Mouse (Mus musculus): Measurements from ENCODE around the gene D430041D05Rik. TPM values are rescaled to one million over a fixed set of nuclear protein-coding genes. Genes with fewer than 3 reads are reported as not detected.

Gene D430041D05Rik
- polyA plus RNA-seq, 1 experiment from 2014 or later: 17.3 TPM

DNA sequence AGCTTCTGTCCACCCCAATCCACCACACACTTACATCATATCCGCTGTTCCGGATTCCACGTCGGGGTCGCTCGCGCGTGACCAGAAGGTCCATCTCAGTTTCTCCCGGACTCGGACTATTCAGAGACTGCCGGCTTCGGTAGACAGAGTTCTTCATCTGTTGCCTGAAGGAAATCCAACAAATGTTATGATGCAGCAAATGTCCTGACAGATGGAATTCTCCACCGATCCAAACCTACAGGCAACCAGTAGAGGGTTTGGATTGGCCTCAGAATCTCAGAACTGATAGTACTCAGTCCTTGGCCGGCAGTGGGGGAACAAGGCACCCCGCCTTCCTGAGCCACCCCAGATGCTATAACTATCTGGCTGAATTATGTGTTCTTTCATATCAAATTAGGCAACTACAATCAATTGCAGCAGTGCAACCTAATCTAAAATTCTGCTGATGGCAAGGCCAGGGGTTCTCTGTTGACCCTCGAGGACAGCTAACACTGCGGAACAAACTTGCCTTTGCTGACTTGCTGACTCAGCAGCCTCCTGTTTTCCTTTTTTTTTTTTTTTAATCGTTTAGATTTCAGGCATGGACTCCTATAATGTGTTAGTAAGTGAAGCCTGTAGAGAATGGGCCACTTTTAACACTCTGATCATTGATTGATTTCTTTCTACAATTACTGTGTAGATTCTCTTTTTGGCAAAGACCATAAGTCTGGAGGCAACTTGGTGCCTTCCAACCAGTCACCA is 218.2 kb downstream of the D430041D05Rik start:
- no peaks in the 10 kb centered on the region for H3K27me3 ChIP-seq (ENCODE audit: control insufficient read depth, insufficient read depth, low read length)
- no peak overlapping the region for H3K4me2 ChIP-seq (ENCODE audit: low read depth, low read length)
- H3K27ac ChIP-seq (ENCODE audit: low read depth, low read length): no peak overlapping the region
- no peak overlapping the region for H3K9ac ChIP-seq (replicated peaks; ENCODE audit: low read depth, low read length)
- ATAC-seq (ENCODE audit: low read depth): no peak
- no peaks in the 10 kb centered on the region for H3K4me1 ChIP-seq (ENCODE audit: control insufficient read depth, insufficient read depth, low read length)
- 92% methylated on average over 18 of the region's 18 CpGs for WGBS
- H3K4me3 ChIP-seq (ENCODE audit: low read depth, low read length): no peak overlapping the region
- H3K36me3 ChIP-seq (ENCODE audit: control insufficient read depth, insufficient read depth, low read length): no peaks in the 10 kb centered on the region
- no peaks in the 10 kb centered on the region for H3K9me3 ChIP-seq (ENCODE audit: control insufficient read depth, low read length)

DNA sequence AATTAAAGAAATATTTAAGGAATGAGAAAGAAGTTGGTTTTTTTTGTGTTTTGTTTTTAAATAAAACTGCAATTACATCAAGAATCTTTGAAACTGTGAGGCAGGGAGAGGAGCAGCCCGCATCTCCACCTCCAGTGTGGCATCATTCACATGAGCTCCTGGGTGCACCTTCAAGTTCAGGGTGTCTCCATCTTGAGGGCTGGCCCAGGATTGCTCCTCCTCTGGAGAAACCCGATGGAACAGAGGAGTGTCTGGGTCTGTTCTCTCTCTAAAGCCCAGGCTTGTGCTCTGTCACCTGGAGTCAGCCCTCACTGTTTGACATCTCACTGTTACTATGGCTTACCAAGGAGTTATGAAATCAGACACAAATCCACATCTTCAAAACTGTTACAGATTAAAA is 219.1 kb downstream of the D430041D05Rik start:
- H3K27ac ChIP-seq (ENCODE audit: low read depth, low read length): no peak overlapping the region
- H3K4me3 ChIP-seq (ENCODE audit: low read depth, low read length): no peak overlapping the region
- no peak overlapping the region for H3K4me2 ChIP-seq (ENCODE audit: low read depth, low read length)
- no peaks in the 10 kb centered on the region for H3K27me3 ChIP-seq (ENCODE audit: control insufficient read depth, insufficient read depth, low read length)
- ATAC-seq (ENCODE audit: low read depth): no peak
- no peaks in the 10 kb centered on the region for H3K4me1 ChIP-seq (ENCODE audit: control insufficient read depth, insufficient read depth, low read length)
- WGBS: 69% methylated on average over 2 of the region's 2 CpGs
- no peaks in the 10 kb centered on the region for H3K36me3 ChIP-seq (ENCODE audit: control insufficient read depth, insufficient read depth, low read length)
- H3K9ac ChIP-seq (replicated peaks; ENCODE audit: low read depth, low read length): no peak overlapping the region
- H3K9me3 ChIP-seq (ENCODE audit: control insufficient read depth, low read length): no peaks in the 10 kb centered on the region

DNA sequence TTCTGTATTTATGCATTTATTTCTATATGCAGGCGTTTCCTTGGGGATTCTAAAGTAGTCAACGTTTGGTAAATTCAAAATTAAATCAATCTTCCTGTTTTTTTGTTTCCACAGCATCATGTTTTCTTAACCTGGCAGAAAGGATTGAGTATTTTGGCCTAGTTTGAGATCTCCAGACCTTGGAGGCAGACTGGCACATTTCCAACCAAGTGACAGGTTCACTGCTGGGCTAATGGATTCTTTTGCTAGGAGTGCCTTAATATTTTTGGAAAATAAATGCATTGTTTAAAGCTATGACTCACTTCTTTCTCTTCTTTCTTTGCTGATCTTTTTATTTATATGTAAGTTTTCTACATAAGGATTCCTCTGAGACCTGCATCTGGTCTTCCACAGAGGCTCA is 222.0 kb downstream of the D430041D05Rik start:
- no peak overlapping the region for H3K4me2 ChIP-seq (ENCODE audit: low read depth, low read length)
- no peak for ATAC-seq (ENCODE audit: low read depth)
- 86% methylated on average over 2 of the region's 2 CpGs for WGBS

GRCm38 (mm10) chr2:104187073-104187472 is 223.7 kb downstream of the D430041D05Rik start:
- H3K27me3 ChIP-seq (ENCODE audit: control insufficient read depth, insufficient read depth, low read length): no peaks in the 10 kb centered on the region
- H3K36me3 ChIP-seq (ENCODE audit: control insufficient read depth, insufficient read depth, low read length): no peaks in the 10 kb centered on the region
- no peak overlapping the region for H3K9ac ChIP-seq (replicated peaks; ENCODE audit: low read depth, low read length)
- H3K4me2 ChIP-seq (ENCODE audit: low read depth, low read length): no peak overlapping the region
- ATAC-seq (ENCODE audit: low read depth): no peak
- H3K9me3 ChIP-seq (ENCODE audit: control insufficient read depth, low read length): no peaks in the 10 kb centered on the region
- 66% methylated on average over 3 of the region's 3 CpGs for WGBS
- H3K4me1 ChIP-seq (ENCODE audit: control insufficient read depth, insufficient read depth, low read length): no peaks in the 10 kb centered on the region
- H3K27ac ChIP-seq (ENCODE audit: low read depth, low read length): no peak overlapping the region
- no peak overlapping the region for H3K4me3 ChIP-seq (ENCODE audit: low read depth, low read length)

More for the DNA sequence above, 222.0 kb downstream of the D430041D05Rik start:
- H3K27ac ChIP-seq (ENCODE audit: low read depth, low read length): no peak overlapping the region
- H3K4me1 ChIP-seq (ENCODE audit: control insufficient read depth, insufficient read depth, low read length): no peaks in the 10 kb centered on the region
- H3K9me3 ChIP-seq (ENCODE audit: control insufficient read depth, low read length): no peaks in the 10 kb centered on the region
- no peaks in the 10 kb centered on the region for H3K27me3 ChIP-seq (ENCODE audit: control insufficient read depth, insufficient read depth, low read length)
- no peak overlapping the region for H3K4me3 ChIP-seq (ENCODE audit: low read depth, low read length)
- no peak overlapping the region for H3K9ac ChIP-seq (replicated peaks; ENCODE audit: low read depth, low read length)
- no peaks in the 10 kb centered on the region for H3K36me3 ChIP-seq (ENCODE audit: control insufficient read depth, insufficient read depth, low read length)

DNA sequence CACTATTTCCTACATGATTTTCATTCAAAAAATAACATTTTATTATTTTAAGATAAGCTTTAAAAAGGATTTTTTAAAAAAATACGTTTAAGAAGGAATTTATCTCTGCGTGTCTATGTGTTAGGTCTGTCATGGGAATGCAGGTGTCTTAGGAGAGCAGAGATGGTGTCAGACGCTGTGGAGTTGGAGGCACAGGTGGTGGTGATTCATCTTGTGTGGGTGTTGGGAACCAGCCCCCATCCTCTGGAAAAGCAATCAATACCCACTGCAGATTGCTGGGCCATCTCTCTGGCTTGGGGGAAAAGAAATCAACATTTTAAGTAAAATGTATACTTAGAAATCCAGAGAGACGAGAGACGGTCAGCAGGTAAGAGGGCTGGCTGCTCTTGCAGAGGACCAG is 225.2 kb downstream of the D430041D05Rik start:
- ATAC-seq (ENCODE audit: low read depth): no peak
- WGBS: 91% methylated on average over 5 of the region's 5 CpGs

DNA sequence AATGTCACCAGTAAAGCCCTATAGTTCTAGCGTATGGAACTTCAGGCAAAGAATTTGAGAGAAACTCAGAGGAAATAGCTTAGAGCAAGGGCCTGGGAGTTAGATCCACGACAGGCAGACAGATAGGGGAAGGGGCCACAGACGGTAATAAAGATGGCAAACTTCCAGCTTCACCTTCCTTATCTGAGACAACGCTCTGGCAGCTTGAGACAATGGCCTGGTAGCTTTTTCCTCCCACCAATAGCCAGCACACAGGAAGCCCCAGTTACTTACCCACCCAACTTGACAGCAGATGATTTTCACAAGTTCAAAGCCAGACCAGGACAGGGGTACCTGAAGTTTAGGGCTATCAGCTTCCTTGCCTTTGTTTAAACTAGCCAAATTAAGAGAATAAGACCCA is 226.5 kb downstream of the D430041D05Rik start:
- Histone ChIP-seq H3K27me3 (ENCODE audit: control insufficient read depth, insufficient read depth, low read length) (no peaks in the 10 kb centered on the region), H3K4me1 (ENCODE audit: control insufficient read depth, insufficient read depth, low read length) (no peaks in the 10 kb centered on the region), H3K9ac (replicated peaks; ENCODE audit: low read depth, low read length) (no peak overlapping the region), H3K9me3 (ENCODE audit: control insufficient read depth, low read length) (no peaks in the 10 kb centered on the region), H3K36me3 (ENCODE audit: control insufficient read depth, insufficient read depth, low read length) (no peaks in the 10 kb centered on the region), H3K4me2 (ENCODE audit: low read depth, low read length) (no peak overlapping the region), H3K4me3 (ENCODE audit: low read depth, low read length) (no peak overlapping the region), H3K27ac (ENCODE audit: low read depth, low read length) (no peak overlapping the region)
- 74% methylated on average over 4 of the region's 4 CpGs for WGBS
- ATAC-seq (ENCODE audit: low read depth): no peak

More for the DNA sequence above, 225.2 kb downstream of the D430041D05Rik start:
- no peak overlapping the region for H3K4me3 ChIP-seq (ENCODE audit: low read depth, low read length)
- H3K36me3 ChIP-seq (ENCODE audit: control insufficient read depth, insufficient read depth, low read length): no peaks in the 10 kb centered on the region
- no peak overlapping the region for H3K9ac ChIP-seq (replicated peaks; ENCODE audit: low read depth, low read length)
- H3K9me3 ChIP-seq (ENCODE audit: control insufficient read depth, low read length): no peaks in the 10 kb centered on the region
- H3K27me3 ChIP-seq (ENCODE audit: control insufficient read depth, insufficient read depth, low read length): no peaks in the 10 kb centered on the region
- no peak overlapping the region for H3K27ac ChIP-seq (ENCODE audit: low read depth, low read length)
- no peak overlapping the region for H3K4me2 ChIP-seq (ENCODE audit: low read depth, low read length)
- H3K4me1 ChIP-seq (ENCODE audit: control insufficient read depth, insufficient read depth, low read length): no peaks in the 10 kb centered on the region

- no peak overlapping the region for H3K4me2 ChIP-seq (ENCODE audit: low read depth, low read length)
- 88% methylated on average over 5 of the region's 5 CpGs for WGBS
- no peak for ATAC-seq (ENCODE audit: low read depth)
Measured at GRCm38 (mm10) chr2:104183246-104183845, 227.5 kb downstream of the D430041D05Rik start.

GRCm38 (mm10) chr2:104179636-104180035 is 231.2 kb downstream of the D430041D05Rik start:
- H3K27me3 ChIP-seq (ENCODE audit: control insufficient read depth, insufficient read depth, low read length): no peaks in the 10 kb centered on the region
- no peak for ATAC-seq (ENCODE audit: low read depth)
- no peak overlapping the region for H3K27ac ChIP-seq (ENCODE audit: low read depth, low read length)
- 0 out of 2 replicates have a peak, but pooled peaks cover 2% of the 10 kb centered on the region for H3K4me1 ChIP-seq (ENCODE audit: control insufficient read depth, insufficient read depth, low read length)
- no peak overlapping the region for H3K4me3 ChIP-seq (ENCODE audit: low read depth, low read length)
- H3K9me3 ChIP-seq (ENCODE audit: control insufficient read depth, low read length): no peaks in the 10 kb centered on the region
- no peak overlapping the region for H3K4me2 ChIP-seq (ENCODE audit: low read depth, low read length)
- 93% methylated on average over 8 of the region's 8 CpGs for WGBS
- no peaks in the 10 kb centered on the region for H3K36me3 ChIP-seq (ENCODE audit: control insufficient read depth, insufficient read depth, low read length)
- no peak overlapping the region for H3K9ac ChIP-seq (replicated peaks; ENCODE audit: low read depth, low read length)

More at GRCm38 (mm10) chr2:104183246-104183845, 227.5 kb downstream of the D430041D05Rik start:
- no peak overlapping the region for H3K27ac ChIP-seq (ENCODE audit: low read depth, low read length)
- H3K27me3 ChIP-seq (ENCODE audit: control insufficient read depth, insufficient read depth, low read length): no peaks in the 10 kb centered on the region
- H3K4me3 ChIP-seq (ENCODE audit: low read depth, low read length): no peak overlapping the region
- H3K9ac ChIP-seq (replicated peaks; ENCODE audit: low read depth, low read length): no peak overlapping the region
- H3K4me1 ChIP-seq (ENCODE audit: control insufficient read depth, insufficient read depth, low read length): no peaks in the 10 kb centered on the region
- no peaks in the 10 kb centered on the region for H3K9me3 ChIP-seq (ENCODE audit: control insufficient read depth, low read length)
- H3K36me3 ChIP-seq (ENCODE audit: control insufficient read depth, insufficient read depth, low read length): no peaks in the 10 kb centered on the region

DNA sequence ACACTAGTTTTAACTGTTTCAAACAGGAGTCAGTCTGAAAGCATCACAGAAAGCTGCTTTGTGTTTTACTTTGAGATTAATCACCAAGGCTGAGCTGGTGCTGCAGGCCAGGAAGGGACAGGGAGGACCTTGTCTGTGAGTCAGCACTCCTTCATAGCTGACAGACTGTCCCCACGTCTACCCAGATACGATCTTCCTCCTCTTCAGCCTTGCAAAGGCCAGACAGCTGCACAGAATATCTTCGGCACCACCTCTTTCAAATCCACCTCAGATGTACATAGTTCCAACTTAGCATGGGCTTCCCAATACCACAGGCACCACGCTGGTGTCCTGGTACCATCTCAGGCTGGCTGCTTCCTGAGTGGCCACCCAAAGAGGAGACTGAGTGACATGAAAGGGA is 232.6 kb downstream of the D430041D05Rik start:
- no peak overlapping the region for H3K4me2 ChIP-seq (ENCODE audit: low read depth, low read length)
- 88% methylated on average over 4 of the region's 4 CpGs for WGBS
- ATAC-seq (ENCODE audit: low read depth): no peak
- H3K4me3 ChIP-seq (ENCODE audit: low read depth, low read length): no peak overlapping the region
- no peaks in the 10 kb centered on the region for H3K36me3 ChIP-seq (ENCODE audit: control insufficient read depth, insufficient read depth, low read length)
- no peak overlapping the region for H3K9ac ChIP-seq (replicated peaks; ENCODE audit: low read depth, low read length)
- H3K4me1 ChIP-seq (ENCODE audit: control insufficient read depth, insufficient read depth, low read length): 0 out of 2 replicates have a peak, but pooled peaks cover 2% of the 10 kb centered on the region
- no peaks in the 10 kb centered on the region for H3K27me3 ChIP-seq (ENCODE audit: control insufficient read depth, insufficient read depth, low read length)
- no peaks in the 10 kb centered on the region for H3K9me3 ChIP-seq (ENCODE audit: control insufficient read depth, low read length)
- H3K27ac ChIP-seq (ENCODE audit: low read depth, low read length): no peak overlapping the region
